Mouse (Mus musculus) lung, postnatal 14 days (tissue): Measurements from ENCODE around the gene Sec14l2.
A peak's percentile ranks its signal among the peaks of the same experiment; 100 is the strongest.
"Not testable (repeated sequence)": the region's sequence is repeated elsewhere in the genome, so short reads cannot be mapped to it uniquely, and the experiment has no call there.

Experiments used
- DNase-seq: peaks from one replicate; pipeline ENCODE4 v3.0.0; 2021

The Sec14l2 gene

DNA sequence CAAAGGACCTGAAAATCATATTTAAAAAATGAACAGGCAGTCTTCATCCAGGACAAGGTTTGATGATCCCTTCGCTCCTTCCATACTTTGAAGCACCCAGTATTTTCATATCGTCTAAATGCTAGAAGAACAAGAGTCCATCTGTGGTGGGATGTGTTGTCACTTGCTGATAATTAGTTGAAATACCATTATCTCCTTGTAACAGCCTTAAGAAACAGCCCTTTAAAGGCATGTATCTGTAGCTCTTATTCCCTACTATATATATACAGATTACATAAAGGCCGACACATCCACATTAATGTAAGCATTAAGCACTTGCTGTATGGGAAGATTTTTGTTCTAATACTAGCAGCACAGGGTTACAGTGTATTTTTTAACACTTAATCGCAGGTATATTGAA is 5.2 kb upstream of the Sec14l2 start:
- not testable (repeated sequence) for DNase-seq

DNA sequence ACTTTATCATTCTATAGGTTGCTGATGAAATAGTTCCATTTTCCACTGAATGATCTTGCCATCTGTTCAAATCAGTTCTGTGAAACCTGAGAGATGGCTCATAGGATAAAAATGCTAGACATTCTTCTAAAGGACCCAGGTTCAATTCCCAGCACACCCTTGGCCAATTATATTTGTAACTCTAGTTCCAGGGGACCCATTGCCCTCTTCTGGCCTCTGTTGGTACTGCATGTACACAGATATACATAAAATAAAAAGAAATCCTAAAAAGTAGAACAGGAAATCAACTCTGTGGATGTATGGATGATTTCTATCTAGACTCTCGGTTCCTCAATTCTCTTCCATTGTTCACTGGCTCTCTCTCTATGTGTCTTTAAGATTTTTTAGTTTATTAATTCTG is 3.8 kb upstream of the Sec14l2 start:
- DNase-seq: no peak

DNA sequence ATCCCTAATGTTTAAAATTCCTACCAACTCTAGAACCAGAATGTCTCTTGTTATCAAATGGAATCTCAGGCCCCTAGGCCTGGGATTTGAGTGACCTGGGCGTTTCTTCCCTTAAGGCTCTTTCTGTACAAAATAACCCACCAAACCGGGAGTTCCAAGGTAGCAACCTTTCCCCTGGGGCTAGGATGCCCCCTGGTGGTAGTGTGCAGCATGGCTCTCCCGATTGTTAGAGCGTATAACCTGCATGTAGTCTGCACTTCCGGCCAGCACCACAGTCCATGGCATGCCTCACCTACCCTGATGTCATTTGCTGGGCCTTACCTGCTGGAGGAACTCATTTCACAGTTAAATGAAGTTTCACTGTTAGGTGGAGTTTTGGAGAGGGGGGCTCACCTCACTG is 707 bp upstream of the Sec14l2 start:
- DNase-seq: peak; percentile 66

DNA sequence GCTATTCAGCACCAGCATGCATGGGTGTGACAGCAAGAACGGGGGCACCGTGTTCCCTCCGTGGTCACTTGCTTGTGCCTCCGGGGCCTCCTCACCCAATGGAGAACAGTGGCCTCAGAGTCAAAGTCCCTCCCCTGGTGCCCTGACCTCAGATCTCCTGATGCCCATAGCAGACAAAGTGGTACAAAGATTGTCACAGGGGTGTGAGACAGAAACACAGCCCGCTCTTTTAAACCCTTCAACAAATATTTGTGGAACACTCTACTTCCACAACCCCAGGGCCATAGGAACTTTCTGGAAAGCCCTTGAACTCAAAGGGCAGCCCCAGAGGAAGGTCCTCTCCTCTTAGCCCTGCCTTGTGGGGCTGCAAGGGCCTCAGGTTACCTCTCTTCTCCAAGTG is 989 bp downstream of the Sec14l2 start:
- DNase-seq: no peak

DNA sequence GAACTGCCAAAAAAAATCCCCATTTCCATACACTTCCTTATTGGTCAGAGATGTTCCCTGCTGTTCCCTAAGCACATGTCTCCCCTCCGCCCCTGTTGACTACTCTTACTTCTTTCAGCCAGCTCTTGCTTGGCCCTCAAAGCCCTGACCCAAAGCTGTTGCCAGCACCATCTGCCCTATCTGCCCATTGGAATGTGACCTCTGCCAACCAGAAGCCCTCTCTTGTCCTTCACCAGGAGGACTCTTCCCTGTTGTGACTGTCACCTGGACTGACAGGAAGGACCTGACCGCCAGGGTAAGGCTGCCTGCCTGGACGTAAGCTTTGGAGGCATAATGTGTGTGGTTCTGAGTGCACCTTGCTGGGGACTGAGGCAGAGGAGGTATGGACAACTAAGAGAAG is 1.5 kb downstream of the Sec14l2 start:
- DNase-seq: no peak

DNA sequence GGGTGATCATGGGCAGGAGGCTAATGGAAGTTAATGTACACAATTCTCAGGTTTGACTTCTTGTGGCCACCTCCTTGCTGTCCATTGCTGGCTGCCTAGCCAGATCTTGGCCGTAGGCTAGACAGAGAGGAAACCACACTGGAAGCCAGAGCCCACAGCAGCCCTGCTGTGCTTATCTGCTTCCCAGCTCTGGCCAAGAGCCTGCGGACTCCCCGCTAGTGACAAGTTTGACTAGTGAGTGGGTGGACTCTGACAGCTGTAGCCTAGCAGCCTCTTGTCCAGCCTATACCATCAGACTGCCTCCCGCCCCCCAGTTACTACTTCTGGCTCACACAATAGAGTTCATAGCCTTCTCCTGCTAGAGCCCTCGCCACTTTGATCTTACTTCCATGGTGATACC is 3.6 kb downstream of the Sec14l2 start:
- DNase-seq: no peak

DNA sequence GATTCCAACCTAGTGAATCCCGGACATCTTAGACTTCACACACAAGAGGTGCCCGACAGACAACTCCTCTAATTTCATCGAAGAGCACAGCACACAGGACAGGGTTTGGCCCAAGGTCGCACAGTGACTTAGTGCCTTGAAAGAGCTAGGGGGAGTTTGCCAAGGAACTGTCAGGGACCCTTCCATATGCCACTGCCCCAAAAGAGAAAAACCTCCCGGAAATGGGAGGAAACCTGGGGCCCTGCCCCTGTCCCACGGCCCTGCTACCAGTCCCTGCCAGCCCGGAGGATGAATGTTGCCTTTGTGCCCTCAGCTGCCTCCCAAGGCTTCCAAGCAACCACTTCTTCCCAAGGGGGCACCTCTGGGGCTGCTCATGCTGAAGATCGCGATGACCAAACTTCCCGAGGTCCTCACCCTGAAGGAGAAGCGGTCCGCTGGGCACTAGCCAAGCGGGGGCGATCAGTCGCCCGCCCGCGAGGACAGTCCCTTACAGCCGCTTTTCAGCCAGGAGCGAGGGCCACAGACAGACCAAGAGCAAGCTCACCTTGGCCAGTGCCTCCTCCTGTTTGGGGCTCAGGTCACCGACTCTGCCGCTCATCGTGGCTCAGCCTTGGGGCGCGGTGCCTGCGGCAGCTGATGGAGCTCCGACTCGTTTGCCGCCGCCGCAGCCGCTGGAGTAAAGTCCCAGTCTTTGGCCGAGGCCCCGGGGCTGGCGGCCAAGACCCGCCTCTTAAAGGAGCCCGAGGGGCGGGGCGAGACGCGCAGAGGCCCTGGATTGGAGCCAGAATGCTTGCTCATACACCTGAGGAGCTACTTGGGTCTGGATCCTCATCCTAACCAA is 4.9 kb downstream of the Sec14l2 start:
- DNase-seq: peak; percentile 84

DNA sequence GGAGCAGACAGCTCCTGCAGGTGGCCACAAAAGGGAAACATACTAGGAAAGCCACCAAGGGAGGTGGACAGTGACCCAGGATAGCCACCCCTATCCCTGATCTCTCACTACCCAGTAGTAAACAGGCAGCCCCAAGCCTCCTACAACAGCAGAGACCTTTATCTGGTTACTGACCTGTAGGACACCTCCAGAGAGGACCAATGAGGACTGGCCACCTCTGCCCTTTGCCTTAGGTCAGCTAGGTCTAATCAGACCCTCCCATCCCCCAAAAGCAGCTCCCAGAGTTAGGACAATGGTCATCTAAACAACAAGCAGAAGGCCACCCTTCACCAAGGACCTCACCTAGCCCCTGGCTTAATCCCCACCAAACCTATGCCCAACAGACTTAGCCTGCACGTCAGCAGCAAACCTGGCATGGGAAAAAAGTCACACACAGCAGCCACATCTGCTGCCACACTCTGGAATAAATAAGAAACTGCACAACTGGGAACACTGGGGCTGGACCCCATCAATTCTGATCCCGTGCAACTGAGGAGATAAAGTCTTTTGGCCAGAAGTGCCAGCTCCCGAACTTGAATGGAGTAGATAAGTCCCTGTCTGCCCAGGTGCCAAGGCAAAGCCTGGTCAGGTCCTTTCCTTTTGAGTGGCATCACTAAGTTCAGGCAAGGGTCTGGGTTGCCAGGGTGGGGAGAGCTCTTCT is 5.7 kb downstream of the Sec14l2 start:
- no peak for DNase-seq

DNA sequence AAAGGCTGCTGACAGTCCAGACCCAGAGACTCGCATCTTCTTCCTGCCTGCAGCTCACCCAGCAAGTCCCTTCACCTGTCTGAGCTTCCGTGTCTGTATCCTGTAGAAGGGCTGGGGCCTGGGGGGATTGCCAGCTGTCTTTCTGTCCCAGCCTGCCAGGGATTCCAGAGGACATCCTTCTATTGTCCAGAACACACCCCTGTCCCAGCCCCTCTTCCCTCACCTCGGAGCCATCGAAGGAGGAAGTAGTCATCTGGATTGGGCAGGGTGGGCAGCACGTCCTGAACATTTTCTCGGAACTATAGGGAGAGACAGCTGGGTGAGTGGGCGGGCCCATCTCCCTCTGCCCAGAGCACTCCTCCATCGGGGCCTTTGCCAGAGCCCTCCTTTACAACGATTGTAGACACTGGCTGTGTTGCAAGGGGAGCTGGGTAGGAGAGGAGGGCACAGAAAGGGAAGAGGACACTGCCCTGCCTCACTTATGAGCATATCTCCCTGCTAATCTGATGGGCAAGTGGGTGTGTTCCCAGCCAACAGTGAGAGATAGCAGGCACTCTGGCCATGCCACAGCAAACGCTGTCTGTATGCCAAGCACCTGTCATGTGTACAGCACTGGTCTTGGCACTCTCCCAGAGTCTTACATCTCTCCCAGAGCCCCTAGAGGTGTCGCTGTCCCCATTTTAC is 6.6 kb downstream of the Sec14l2 start:
- peak; percentile 7 for DNase-seq

DNA sequence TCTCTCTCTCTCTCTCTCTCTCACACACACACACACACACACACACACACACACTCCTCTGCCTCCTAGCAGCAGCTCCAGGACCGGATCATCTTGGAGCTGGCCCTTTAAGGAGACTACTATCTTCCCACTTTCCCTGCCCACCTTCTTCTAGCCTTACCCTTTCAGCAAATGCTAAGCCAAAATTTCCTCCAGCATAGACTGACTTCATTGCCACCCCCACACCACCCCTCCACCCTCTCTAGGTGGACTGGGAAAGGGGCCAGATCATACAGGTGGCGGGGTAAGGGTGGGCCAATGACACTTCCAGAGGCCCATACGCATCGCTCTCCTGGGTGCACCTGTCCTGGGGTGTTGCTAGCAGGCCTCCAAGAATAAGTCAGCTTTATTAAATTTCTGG is 7.8 kb downstream of the Sec14l2 start:
- no peak for DNase-seq

DNA sequence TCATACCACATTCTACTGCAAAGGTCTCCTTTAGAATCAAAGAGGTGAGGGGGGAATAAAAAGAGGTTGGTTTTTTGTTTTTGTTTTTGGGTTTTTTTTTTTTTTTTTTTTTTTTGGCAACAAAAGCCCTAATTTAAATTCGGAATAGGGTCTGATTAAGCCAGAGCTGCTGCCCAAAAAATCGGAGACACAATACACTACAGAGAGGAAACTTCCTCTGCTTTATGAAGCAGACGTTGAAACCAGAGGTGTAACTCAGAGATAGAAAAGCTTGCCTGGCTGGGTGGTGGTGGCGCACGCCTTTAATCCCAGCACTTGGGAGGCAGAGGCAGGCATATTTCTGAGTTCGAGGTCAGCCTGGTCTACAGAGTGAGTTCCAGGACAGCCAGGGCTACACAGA is 8.7 kb downstream of the Sec14l2 start:
- DNase-seq: not testable (repeated sequence)

DNA sequence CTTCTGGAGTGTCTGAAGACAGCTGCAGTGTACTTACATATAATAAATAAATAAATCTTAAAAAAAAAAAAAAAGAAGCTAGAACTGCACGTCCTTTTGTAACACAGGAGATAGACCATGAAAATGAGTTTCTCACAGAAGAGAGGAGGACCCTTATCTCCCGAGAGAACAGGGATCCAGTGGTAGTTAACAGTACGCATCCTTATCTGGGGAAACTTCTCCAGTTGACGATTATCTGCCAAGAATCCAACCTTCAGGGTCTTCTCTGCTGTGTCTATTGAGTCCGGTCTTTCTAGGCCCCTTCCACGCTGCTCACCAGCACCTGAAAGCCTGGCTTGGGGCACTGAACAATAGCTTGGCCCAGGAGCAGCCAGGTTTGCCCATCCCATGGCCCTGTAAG is 9.2 kb downstream of the Sec14l2 start:
- DNase-seq: no peak

DNA sequence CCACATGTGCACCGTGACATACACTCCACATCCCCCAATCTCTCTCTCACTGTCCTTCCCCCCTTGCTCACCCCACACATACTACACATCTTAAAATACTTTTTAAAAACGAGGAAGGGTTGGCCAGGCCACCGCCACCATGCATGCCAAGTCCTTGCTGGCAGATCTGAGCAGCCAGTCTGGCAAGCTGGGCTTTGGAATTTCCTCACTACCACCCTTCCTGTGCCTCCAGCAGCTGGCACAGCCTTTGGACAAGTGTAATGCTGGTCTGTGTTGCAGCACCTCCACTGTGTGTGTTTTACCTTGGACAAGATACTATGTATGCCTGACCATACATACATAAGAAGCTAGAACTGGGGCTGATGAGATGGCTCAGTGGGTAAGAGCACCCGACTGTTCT is 9.7 kb downstream of the Sec14l2 start:
- DNase-seq: no peak

DNA sequence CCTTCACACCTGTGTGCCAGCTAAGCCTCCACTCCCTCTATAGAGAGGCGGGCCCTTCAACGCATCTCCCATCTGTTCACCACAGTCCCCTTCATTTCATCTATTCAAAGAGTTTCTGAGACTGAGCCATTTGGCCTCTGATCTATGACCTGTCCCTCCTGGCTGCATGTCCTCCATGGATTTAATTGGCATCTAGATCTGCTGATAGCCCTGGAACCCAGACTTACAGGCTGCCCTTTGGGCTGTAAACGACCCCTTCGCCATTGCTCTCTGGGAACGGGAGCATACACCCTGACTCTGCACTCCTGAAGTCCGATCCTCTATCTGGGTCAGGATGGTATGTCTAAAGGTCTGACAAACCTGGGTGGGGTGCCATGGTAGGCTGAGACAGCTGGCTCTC is 10.4 kb downstream of the Sec14l2 start:
- DNase-seq: no peak

DNA sequence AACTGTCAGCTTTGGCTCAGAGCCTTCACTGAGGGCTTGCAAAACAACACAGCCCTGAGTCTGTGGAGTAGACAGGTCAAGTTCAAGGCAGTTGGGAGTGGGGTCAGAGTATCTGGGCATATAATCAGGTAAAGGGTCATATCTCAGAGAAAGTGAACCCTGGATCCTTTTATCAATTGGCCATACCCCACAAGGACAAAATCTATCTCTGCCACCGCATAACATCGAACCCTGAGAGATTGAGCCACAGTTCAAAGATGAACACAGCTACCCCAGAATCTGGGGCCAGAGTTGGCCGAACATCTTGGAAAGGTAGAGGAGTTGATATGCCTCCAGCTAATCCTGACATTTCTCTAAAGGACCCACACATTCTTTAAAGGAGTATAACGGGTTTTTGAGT is 11.2 kb downstream of the Sec14l2 start:
- DNase-seq: no peak

DNA sequence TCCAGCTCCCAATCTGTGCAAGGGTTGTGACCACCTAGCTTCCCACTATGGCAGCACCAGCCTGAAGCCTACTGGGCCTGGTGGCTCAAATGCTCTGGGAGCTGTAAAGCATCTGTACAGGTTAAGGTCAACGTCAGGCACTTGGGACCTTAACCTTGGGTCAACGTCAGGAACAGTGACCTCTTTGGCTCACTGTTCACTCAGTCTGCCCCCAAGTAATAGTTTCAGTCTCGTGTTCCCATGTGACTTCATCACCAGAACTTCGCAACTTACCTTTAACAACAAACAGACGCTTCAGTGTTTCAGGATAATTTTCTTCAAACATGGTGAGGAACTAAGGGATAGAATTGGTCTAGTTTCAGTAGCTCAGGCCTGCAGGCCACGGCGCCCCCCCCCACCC is 14.5 kb downstream of the Sec14l2 start:
- DNase-seq: no peak

DNA sequence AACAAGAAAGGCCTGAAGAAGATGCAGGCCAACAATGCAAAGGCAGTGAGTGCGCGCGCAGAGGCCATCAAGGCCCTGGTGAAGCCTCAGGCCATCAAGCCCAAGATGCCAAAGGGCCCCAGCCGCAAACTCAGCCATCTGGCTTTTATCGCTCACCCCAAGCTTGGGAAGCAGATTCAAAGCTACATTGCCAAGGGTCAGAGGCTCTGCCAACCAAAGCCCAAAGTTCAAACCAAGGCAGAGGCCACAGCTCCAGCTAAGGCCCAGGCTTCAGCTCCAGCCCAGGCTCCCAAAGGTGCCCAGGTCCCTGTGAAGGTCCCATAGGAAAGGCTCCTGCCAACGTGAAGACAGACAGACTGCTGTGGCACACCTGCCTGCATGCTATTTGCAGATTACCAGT is 15.3 kb downstream of the Sec14l2 start:
- DNase-seq: not testable (repeated sequence)

DNA sequence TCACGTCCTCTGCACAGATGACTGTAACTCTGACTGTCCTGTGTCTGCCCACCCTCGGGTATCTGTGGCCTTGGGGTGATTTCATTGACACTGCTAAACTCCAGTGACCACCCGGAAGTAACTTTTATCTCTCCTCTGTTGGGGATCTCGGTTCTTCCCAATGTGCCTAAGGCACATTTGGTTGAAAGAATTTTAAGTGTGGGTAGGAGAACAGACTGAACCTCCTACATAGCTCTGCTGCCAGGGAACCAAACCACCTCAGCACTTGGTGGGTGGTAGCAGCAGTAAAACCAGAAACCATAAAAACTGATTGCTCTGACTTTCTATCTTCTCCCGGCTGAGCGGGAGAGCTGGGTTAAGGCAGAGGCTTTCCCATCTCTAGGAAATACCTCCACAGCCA is 17.8 kb downstream of the Sec14l2 start:
- no peak for DNase-seq

DNA sequence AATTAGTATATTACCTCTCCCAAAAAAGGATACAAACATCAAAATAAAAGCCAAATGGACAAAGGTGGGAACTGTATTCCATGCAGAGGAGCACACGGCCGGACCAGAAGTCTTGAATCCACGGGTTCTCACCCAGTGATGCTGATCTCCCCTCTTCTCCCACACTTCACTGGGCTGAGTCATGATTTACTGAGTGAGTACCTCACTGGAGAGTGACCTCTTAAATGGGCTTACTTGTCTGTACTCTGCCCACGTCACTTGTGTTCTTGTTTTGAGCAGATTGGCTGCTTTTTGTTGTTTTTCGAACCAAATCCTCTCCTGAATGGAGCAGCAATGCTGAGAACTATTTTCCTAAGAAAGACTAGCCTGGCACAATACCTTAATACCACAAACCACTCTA is 18.2 kb downstream of the Sec14l2 start:
- DNase-seq: no peak

DNA sequence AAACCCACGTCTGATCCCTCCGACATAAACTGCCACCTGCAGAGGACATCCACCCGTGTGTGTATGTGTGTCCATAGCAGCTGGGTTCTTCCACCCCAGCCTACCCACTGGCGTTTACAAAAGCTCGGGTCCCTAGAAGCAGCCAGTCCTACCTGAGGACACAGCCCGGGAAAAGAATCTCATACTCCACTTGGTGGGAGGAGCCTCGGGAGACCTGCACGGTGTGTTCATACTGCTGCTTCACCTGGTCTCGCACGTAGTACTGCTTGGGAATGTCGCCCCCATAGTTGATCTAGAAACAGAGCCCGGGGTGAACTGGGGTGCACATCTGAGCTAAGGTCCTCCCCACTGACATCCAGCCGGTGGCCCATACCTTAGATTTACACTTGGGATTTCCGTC is 19.7 kb downstream of the Sec14l2 start:
- no peak for DNase-seq

DNA sequence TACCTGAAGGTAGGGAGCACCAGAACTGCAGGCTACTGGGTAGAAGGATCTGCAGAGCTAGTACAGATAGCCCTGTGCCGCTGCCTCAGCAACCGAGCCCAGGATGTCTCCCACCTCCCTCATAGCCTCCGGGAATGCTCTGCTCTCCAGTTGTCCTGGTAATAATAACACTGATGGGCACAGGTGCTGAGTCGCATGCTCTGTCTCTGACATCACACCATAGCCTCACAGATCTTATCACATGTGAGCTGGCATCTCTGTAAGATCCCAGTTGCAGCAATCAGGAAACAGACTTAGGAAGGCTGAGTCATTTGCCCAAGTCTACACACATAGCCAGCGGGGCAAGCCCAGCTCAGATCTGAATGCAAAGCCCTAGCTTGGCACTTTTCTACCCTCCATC is 21.4 kb downstream of the Sec14l2 start:
- no peak for DNase-seq

DNA sequence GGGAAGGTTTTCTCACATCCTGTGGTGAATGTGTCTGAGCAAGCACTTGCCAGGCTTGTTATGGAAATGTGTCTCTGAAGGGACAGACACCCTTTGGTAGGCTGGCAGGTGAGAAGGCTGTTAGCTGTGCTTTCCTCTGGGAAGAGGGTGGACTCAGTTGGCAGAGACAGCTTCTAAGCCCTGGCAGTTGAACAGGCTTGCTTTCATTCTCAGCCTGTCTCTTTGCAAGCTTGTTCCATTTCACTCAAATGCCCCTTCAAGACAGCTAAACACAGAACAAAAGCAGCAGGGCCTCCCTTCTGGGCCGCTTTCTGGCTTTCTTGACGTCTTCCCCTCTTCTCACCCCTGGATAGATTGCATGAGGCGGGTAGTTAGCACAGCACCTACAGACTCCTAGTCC is 23.8 kb downstream of the Sec14l2 start:
- DNase-seq: no peak

DNA sequence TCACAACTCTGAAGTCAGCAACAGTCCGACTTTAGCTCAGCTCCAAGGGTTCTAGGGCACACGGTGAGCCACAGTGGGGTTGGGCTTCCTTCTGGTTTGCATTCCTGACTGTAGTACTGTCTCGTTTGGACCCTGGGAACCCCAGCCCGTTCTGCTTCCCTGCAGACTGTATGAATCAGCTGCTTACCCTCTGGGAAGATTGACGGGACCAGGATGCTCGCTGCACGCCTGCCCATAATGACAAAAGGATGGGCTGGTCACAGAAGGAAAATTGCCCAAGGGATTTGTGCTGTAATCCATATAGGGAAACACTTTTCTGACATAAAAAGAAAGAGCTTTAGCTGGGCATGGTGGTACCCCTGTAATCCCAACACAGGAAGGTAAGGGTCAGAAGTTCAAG is 24.4 kb downstream of the Sec14l2 start:
- DNase-seq: no peak

DNA sequence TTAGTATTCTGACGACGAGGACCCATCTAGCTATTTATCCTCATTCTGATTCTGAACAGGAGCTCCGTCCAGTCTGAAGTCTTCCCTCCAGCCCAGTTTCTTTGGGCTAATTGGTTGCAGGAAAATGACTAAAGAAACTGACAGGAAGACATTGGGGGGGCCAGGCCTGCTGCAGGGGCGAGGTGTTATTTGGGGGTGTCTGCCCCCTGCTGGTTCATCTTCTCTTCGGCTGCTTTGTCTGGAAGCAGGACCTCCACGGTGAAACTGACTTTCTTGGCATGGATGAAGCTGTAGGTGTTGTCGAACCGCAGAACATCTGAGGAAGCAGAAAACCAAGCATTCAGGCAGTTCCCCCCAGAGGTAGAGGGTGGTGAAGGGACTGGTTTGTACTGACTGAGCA is 25.1 kb downstream of the Sec14l2 start:
- DNase-seq: no peak
